Mouse (Mus musculus): ENCODE measurements at regions not wholly inside any gene's neighbourhood (a gene's known extent, or its start where the extent isn't known, plus 50 kb on each side); places are given as distances from the start of the nearest gene placed in this dataset.

DNA sequence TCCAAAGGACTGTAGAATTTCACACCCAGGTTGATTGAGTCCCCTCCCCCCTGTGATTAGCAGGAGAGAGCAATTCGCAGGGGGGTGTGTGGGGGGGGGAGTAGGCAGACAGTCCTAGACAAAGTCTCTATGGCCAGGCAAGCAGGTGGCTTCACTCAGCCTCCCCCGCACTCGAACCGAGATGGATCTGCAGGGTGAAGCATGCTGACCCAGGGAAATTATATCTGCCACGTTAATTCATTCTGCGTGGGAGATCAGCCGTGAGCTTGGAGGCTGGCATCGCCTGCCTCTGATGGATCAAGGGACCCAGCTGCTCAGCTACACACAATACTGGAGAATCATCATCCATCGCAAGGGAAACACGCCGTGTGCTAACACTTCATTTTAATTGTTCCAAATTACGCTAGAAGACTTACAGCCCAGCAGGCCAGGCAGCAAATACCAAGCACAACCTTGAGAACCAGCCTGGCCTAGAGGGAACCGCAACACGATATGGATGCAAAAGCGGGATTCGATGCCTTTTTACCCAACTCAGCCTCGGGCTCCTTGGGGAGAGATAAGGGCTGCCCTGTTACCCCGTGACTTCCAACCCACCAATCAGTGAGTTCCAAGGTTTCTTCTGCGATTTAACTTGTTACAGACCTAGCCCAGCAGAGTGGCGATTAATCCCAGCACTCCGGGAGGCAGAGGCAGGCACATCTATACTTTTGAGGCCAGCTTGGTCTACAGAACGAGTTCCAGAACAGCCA is 137.7 kb upstream of the Top1 start:
- H3K27ac ChIP-seq (replicated peaks), result peak overlapping the region; percentile 62
- no peak overlapping the region for H3K9ac ChIP-seq (replicated peaks)
- H3K27me3 ChIP-seq, result no peaks in the 10 kb centered on the region
- peak; percentile 49 for ATAC-seq (replicated peaks)
- 37% methylated on average over 22 of the region's 22 CpGs for WGBS
- no peaks in the 10 kb centered on the region for H3K36me3 ChIP-seq
- peaks cover 33% of the 10 kb centered on the region for H3K4me1 ChIP-seq
- no peak overlapping the region for H3K4me3 ChIP-seq
- H3K4me2 ChIP-seq (replicated peaks), result peak overlapping the region; percentile 30
- no peaks in the 10 kb centered on the region for H3K9me3 ChIP-seq

DNA sequence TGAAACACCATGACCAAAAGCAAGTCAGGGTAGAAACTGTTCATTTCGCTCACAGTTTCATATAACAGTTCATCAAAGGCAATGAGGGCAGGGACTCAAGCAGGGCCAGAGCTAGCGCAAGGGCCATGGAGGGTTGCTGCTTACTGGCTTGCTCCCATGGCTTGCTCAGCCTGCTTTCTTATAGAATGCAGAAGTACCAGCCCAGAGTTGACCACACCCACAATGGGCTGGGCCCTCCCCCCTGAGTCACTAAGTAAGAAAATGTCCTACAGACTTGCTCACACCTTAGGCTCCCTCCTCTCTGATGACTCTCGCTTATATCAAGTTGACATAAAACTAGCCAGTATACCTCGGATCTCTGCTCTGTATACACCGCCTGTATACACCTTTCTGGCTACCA is 135.5 kb upstream of the Top1 start:
- Histone ChIP-seq H3K4me2 (replicated peaks) (no peak overlapping the region), H3K36me3 (no peaks in the 10 kb centered on the region), H3K4me1 (peaks cover 20% of the 10 kb centered on the region), H3K27me3 (no peaks in the 10 kb centered on the region), H3K4me3 (no peak overlapping the region), H3K27ac (replicated peaks) (no peak overlapping the region), H3K9ac (replicated peaks) (no peak overlapping the region), H3K9me3 (no peaks in the 10 kb centered on the region)
- WGBS, result 92% methylated on average over 5 of the region's 5 CpGs
- peak; percentile 11; the same call in 1 of the 2 replicates for ATAC-seq (replicated peaks)

GRCm38 (mm10) chr2:160510635-160511421 is 134.9 kb upstream of the Top1 start:
- 30% methylated on average over 14 of the region's 14 CpGs for WGBS
- Histone ChIP-seq H3K36me3 (no peaks in the 10 kb centered on the region), H3K27ac (replicated peaks) (no peak overlapping the region), H3K4me1 (peaks cover 20% of the 10 kb centered on the region), H3K9ac (replicated peaks) (no peak overlapping the region), H3K4me3 (no peak overlapping the region), H3K27me3 (no peaks in the 10 kb centered on the region), H3K4me2 (replicated peaks) (no peak overlapping the region; the same call in 1 of the 2 replicates), H3K9me3 (no peaks in the 10 kb centered on the region)
- peak; percentile 68 for ATAC-seq (replicated peaks)

- H3K4me1 ChIP-seq, result peaks cover 6% of the 10 kb centered on the region
- H3K4me3 ChIP-seq, result no peak overlapping the region
- H3K4me2 ChIP-seq (replicated peaks), result no peak overlapping the region
- H3K36me3 ChIP-seq, result no peaks in the 10 kb centered on the region
- no peak overlapping the region for H3K9ac ChIP-seq (replicated peaks)
- no peaks in the 10 kb centered on the region for H3K9me3 ChIP-seq
- WGBS, result 62% methylated on average over 6 of the region's 6 CpGs
- no peak for ATAC-seq (replicated peaks)
- H3K27me3 ChIP-seq, result no peaks in the 10 kb centered on the region
- no peak overlapping the region for H3K27ac ChIP-seq (replicated peaks)
These were observed 130.1 kb upstream of the Top1 start for GRCm38 (mm10) chr2:160515621-160516020.

DNA sequence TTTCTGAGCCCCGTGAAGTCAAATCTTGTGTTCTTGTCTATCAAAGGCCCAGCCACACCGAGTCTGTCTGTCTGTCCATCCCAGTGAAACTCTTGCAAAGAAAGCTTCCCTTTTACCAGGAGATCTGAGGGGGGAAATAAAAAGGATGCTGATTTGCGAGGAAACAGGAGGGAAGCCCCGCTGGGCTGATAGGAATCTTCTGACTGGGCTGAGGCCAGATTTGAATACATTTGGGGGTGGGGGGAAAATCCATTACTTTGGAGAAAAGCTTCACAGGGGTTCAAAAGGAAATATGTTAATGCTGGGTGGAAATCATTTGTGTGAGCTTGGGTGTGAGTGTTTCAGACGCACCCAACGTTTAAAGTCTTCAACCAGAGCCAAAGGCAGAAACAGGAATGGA is 129.2 kb upstream of the Top1 start:
- WGBS, result 19% methylated on average over 6 of the region's 6 CpGs
- Histone ChIP-seq H3K4me1 (no peaks in the 10 kb centered on the region; the same call in 1 of the 2 replicates), H3K4me3 (no peak overlapping the region), H3K27ac (replicated peaks) (no peak overlapping the region), H3K9me3 (no peaks in the 10 kb centered on the region), H3K36me3 (no peaks in the 10 kb centered on the region), H3K9ac (replicated peaks) (no peak overlapping the region), H3K27me3 (no peaks in the 10 kb centered on the region), H3K4me2 (replicated peaks) (no peak overlapping the region)
- no peak for ATAC-seq (replicated peaks)

DNA sequence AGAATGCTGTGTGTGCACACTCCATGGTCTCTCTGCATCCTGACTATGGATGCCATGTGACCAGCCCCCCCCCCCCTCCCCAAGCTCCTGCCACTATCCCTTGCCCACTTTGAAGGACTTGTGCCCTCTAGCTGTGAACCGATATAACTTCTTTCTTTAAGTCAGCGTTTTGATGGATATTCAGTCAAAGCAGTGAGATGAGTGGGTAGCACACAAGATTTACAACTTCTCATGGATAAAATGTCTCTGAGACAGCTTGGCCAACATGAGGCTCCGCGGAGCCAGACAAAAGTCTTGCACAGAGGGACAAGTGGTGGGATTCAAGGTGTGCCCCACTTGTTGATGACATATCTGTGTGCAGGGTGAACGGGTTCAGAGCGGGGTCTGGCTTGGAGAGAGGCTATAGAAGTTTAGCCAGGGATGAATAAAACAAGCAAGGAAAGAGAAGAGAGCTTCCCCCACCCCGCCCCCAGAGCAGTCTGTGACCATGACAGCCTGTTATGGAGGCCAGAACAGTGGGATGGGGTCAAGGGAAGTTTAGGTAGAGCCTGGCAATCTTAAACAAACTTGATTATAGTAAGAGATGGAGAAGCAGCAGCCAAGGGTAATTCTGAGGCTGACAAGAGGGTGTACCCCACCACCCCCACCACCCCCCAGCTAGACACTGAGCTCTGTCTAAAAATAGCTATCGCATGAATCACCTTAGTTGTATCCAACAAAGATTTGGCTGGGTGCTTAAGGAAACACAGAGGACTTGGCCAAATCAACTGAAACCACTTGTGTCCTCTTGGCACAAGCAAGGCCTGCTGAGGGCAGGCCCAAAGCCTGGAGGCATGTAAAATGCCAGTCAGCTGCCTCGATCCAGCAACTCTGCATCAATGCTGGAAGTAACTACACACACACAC is 120.1 kb upstream of the Top1 start:
- Histone ChIP-seq H3K4me3 (no peak overlapping the region), H3K9me3 (no peaks in the 10 kb centered on the region), H3K27ac (replicated peaks) (no peak overlapping the region), H3K4me2 (replicated peaks) (no peak overlapping the region), H3K36me3 (no peaks in the 10 kb centered on the region), H3K9ac (replicated peaks) (no peak overlapping the region), H3K27me3 (no peaks in the 10 kb centered on the region), H3K4me1 (no peaks in the 10 kb centered on the region)
- 77% methylated on average over 9 of the region's 9 CpGs for WGBS
- peak; percentile 43; the same call in 1 of the 2 replicates for ATAC-seq (replicated peaks)

DNA sequence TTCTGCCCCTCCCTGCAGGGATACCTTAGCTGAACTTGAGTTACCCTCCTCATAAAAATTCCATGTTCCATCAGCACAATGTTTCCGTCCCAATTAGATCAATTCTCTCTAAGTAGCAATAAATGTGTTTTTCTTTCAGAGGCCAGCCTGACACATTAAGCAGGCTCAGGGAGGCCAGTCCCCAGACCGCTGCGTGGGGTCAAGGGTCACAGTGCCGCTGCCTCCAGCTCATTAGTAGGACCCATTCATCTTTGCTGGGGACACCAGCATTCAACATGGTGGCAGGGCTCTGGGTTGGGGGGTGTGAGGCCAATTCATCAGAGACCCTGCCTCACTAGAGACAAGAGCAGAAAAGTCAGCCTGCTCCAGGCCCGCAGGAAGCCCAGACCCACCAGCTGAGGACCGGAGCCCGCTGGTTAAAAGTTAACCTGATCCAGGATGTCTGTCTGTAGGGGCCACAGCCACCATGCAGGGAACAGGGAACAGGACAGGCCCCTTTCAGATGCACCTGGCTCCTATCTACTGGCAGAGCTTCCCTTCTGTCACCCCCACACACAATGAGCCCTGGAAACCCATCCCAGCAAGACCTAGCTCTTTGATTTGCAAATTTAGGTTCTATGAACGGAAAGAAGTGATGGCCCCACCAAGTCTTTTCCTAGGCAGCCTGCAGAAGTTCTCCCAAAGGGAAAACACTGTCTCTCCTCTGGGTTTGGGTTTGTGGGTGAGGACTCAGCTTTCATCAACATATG is 119.1 kb upstream of the Top1 start:
- Histone ChIP-seq H3K4me3 (no peak overlapping the region), H3K4me1 (no peaks in the 10 kb centered on the region), H3K36me3 (no peaks in the 10 kb centered on the region), H3K27ac (replicated peaks) (no peak overlapping the region), H3K4me2 (replicated peaks) (no peak overlapping the region), H3K9me3 (no peaks in the 10 kb centered on the region), H3K9ac (replicated peaks) (no peak overlapping the region), H3K27me3 (no peaks in the 10 kb centered on the region)
- 45% methylated on average over 8 of the region's 8 CpGs for WGBS
- ATAC-seq (replicated peaks), result no peak

GRCm38 (mm10) chr2:160529306-160529705 is 116.4 kb upstream of the Top1 start:
- Histone ChIP-seq H3K4me2 (replicated peaks) (no peak overlapping the region), H3K9ac (replicated peaks) (no peak overlapping the region), H3K4me3 (no peak overlapping the region), H3K36me3 (no peaks in the 10 kb centered on the region), H3K4me1 (no peaks in the 10 kb centered on the region), H3K27ac (replicated peaks) (no peak overlapping the region), H3K9me3 (no peaks in the 10 kb centered on the region), H3K27me3 (no peaks in the 10 kb centered on the region)
- WGBS, result 60% methylated on average over 7 of the region's 7 CpGs
- no peak for ATAC-seq (replicated peaks)

- no peak for ATAC-seq (replicated peaks)
- no peaks in the 10 kb centered on the region for H3K27me3 ChIP-seq
These were observed 115.3 kb upstream of the Top1 start for GRCm38 (mm10) chr2:160530377-160530776.

GRCm38 (mm10) chr2:160537319-160537719 is 108.4 kb upstream of the Top1 start:
- H3K9ac ChIP-seq (replicated peaks), result no peak overlapping the region
- H3K27me3 ChIP-seq, result no peaks in the 10 kb centered on the region
- H3K36me3 ChIP-seq, result no peaks in the 10 kb centered on the region
- ATAC-seq (replicated peaks), result no peak
- no peaks in the 10 kb centered on the region for H3K4me1 ChIP-seq
- H3K4me2 ChIP-seq (replicated peaks), result no peak overlapping the region
- H3K4me3 ChIP-seq, result no peak overlapping the region
- no peak overlapping the region for H3K27ac ChIP-seq (replicated peaks)
- no peaks in the 10 kb centered on the region for H3K9me3 ChIP-seq
- 48% methylated on average over 8 of the region's 8 CpGs for WGBS

More at GRCm38 (mm10) chr2:160530377-160530776, 115.3 kb upstream of the Top1 start:
- Histone ChIP-seq H3K36me3 (no peaks in the 10 kb centered on the region), H3K27ac (replicated peaks) (no peak overlapping the region), H3K4me2 (replicated peaks) (no peak overlapping the region), H3K4me3 (no peak overlapping the region), H3K4me1 (no peaks in the 10 kb centered on the region), H3K9me3 (no peaks in the 10 kb centered on the region), H3K9ac (replicated peaks) (no peak overlapping the region)
- WGBS, result 66% methylated on average over 3 of the region's 3 CpGs

DNA sequence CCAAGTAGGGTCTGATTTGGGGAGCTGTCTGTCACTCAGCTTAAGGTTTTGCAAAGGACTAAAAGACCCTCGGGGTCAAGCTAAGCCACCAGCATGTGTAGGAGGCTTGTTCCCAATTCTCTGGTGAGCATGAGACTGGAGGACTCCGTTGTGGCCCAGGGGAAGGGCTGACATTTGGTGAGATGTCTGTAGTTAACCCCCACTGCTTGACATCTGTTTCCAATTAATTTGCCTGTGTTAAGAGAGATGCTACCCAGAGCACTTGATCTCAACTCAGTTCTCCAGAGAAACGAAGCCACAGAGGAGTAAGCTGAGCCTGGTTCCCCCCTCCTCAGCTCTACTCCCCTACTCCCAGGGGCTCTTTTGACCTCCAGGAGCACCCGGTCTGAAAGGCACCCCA is 100.2 kb upstream of the Top1 start:
- Histone ChIP-seq H3K4me2 (replicated peaks) (no peak overlapping the region), H3K9ac (replicated peaks) (no peak overlapping the region), H3K4me1 (no peaks in the 10 kb centered on the region), H3K27ac (replicated peaks) (no peak overlapping the region), H3K9me3 (no peaks in the 10 kb centered on the region), H3K4me3 (no peak overlapping the region), H3K27me3 (no peaks in the 10 kb centered on the region), H3K36me3 (no peaks in the 10 kb centered on the region)
- 37% methylated on average over 4 of the region's 4 CpGs for WGBS
- no peak for ATAC-seq (replicated peaks)
